Comparison of ENCODE assay signal across 10 mouse cellular contexts in genomic region chr2:29468517-29468936, GRCm38 (mm10).
A peak's percentile ranks its signal among the peaks of the same experiment; 100 is the strongest.
DNase-seq lines count a peak whose midpoint lies in the region; TF ChIP-seq lines count a peak whose summit lies in the region.
"Had no signal": no experiment of that assay in that cellular context is flagged by ENCODE, and none has a peak within 500 bp of the region (broad histone marks: within the 10 kb centered on the region; RNA-seq: fewer than 3 reads in every experiment).

No protein-coding gene starts in this region.

- no peak overlapping the region for H3K4me3 ChIP-seq in layer of hippocampus, adult 2 months

- no peak for TF ChIP-seq CTCF in layer of hippocampus, adult 2 months (conservative IDR thresholded peaks at IDR 0.05)

- peak overlapping the region; percentile 82 for H3K27ac ChIP-seq in layer of hippocampus, adult 2 months

- intact Hi-C loops in heart, postnatal 10 days (cut with DNase I): no loop called here

- peak; percentile 20 for DNase-seq in cerebellum, adult 11-12 months
- no peak for DNase-seq in cerebellum, postnatal 4 days (ENCODE audit: low spot score in 2 of 2)
- peak; percentile 35 to 49 for DNase-seq in cerebellum, postnatal 36 days
- DNase-seq in layer of hippocampus, adult 2 months (ENCODE audit: low spot score in 2 of 2): peak; percentile 60 to 62
- DNase-seq in right cerebral cortex, adult 2 months (ENCODE audit: low spot score in 2 of 2): peak; percentile 64 to 75
- DNase-seq in embryo, embryonic 10 days (ENCODE audit: low spot score): no peak
- no peak for DNase-seq in heart, postnatal 10 days
- DNase-seq in spleen, adult 12 weeks (ENCODE audit: low spot score): no peak
- DNase-seq: kidney, adult 18-20 months; spleen, adult 18-20 months had no signal

Comparison
In these comparisons a context has a peak if more than half of its experiments do, and no peak if none do; other contexts are left out.
1. DNase-seq: peak in cerebellum, adult 11-12 months (single experiment), cerebellum, postnatal 36 days (2 of 2), layer of hippocampus, adult 2 months (2 of 2) and right cerebral cortex, adult 2 months (2 of 2); none in cerebellum, postnatal 4 days (0 of 2), embryo, embryonic 10 days (single experiment), heart, postnatal 10 days (0 of 2) and spleen, adult 12 weeks (single experiment).